18 mouse cellular contexts compared by ENCODE assay signal in the genomic region with DNA sequence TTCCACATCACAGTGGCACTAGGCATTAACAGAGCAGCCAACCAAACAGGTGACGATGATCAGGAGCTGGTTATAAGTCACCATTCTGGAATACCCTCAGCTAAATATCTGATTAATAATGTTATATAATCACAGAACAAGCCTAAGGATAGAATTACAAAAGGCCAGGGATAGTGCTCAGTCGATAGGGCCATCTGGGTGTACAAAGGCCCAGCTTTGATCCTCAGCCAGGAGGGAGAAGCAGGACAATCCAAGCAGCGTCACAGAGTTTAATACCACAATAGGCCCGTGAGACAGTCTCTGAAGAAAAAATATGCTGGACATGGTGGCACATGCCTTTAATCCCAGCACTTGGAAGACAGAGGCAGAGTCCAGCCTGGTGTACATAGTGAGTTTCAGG. TPM values are rescaled to one million over a fixed set of nuclear protein-coding genes. Genes with fewer than 3 reads are reported as not detected.
"Had no signal": no experiment of that assay in that cellular context is flagged by ENCODE, and none has a peak within 500 bp of the region (broad histone marks: within the 10 kb centered on the region; RNA-seq: fewer than 3 reads in every experiment).

No protein-coding gene starts in this region.

- H3K4me1 ChIP-seq: lung, embryonic 15.5 days; midbrain, embryonic 15.5 days; neural tube, embryonic 12.5 days; stomach, embryonic 15.5 days had no signal

- H3K4me3 ChIP-seq: lung, embryonic 15.5 days; megakaryocyte, embryonic 14.5 days; midbrain, embryonic 13.5 days; midbrain, embryonic 15.5 days; neural tube, embryonic 12.5 days; stomach, embryonic 15.5 days had no signal

- H3K27ac ChIP-seq: lung, embryonic 15.5 days; macrophage; midbrain, embryonic 13.5 days; midbrain, embryonic 15.5 days; neural tube, embryonic 12.5 days; stomach, embryonic 15.5 days; stomach, postnatal 0 days had no signal

- H3K9ac ChIP-seq: lung, embryonic 15.5 days; midbrain, embryonic 13.5 days; midbrain, embryonic 15.5 days; neural tube, embryonic 12.5 days; stomach, embryonic 15.5 days had no signal

- DNase-seq: lung, adult 2 months; lung, postnatal 14 days; lung, postnatal 36 days; right cerebral cortex, postnatal 14 days; thymus, adult 2 months; thymus, postnatal 25 days; thymus, postnatal 4 days had no signal

- H3K27me3 ChIP-seq: lung, embryonic 15.5 days; megakaryocyte, embryonic 14.5 days; midbrain, embryonic 13.5 days; midbrain, embryonic 15.5 days; neural tube, embryonic 12.5 days; stomach, embryonic 15.5 days had no signal

- ATAC-seq: lung, postnatal 0 days; midbrain, embryonic 13.5 days; midbrain, embryonic 15.5 days had no signal

- H3K9me3 ChIP-seq: lung, embryonic 15.5 days; midbrain, embryonic 13.5 days; midbrain, embryonic 15.5 days; neural tube, embryonic 12.5 days; stomach, embryonic 15.5 days had no signal

- H3K4me2 ChIP-seq: lung, embryonic 15.5 days; midbrain, embryonic 11.5 days; midbrain, embryonic 13.5 days; midbrain, embryonic 15.5 days; neural tube, embryonic 12.5 days; stomach, embryonic 15.5 days had no signal

RNA-seq across cellular contexts. Expression of gene Psmc3ip, which starts 14.1 kb away (rescaled TPM):
- total RNA-seq: monocyte, adult 5-6 weeks had no signal
